Mouse (Mus musculus) urinary bladder, postnatal 10 days (tissue): ENCODE data around the gene Ada.

ENCODE experiments used
- DNase-seq: peaks from one replicate; pipeline ENCODE4 v3.0.0; 2022; ENCODE audit warnings: low spot score

The Ada gene

GRCm38 (mm10) chr2:163749647-163750611 is at the start of gene Ada:
Gene Ada, minus strand, starts transcription at chr2:163750239.
- no peak for DNase-seq

GRCm38 (mm10) chr2:163798411-163798810 is 48.4 kb upstream of the Ada start:
- DNase-seq: no peak

DNA sequence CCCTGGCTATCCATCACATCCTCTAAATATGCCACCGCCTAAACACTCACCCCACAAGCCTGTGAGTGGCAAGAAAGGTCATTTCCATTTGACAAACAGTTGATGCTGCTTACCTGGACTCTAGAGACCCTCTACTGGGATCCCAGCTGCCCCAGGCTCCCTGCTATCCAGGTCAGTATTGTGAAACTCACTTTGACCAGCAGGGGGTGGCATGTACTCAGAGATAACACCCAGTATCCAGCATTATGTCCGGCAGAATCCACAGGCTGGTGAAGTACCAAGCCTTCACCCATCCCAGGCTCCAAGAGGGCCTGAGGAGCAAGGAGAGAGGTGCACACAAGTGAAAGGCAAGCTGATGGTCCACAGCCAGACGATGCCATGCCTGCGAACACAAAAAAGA is 38.4 kb upstream of the Ada start:
- DNase-seq: no peak

DNA sequence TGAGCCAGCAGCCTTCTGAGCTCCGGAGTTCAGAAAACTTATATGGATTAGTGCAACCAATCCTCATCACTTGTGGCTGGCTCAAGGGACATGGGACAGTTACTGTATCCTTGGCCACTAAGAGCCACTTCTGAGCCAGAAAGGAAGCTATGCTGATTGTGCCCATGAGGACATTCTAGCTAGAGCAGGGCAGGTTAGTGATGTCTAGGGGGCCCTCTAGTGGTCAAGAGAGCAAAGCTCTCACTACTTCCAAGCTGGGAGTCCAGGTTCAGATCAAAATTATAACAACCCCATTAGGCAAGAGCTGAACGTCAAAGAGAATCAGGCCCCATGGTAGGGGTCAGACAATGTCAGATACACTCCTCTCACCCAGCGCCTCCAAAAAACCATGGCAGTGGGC is 37.7 kb upstream of the Ada start:
- no peak for DNase-seq

- DNase-seq: no peak
Observed at GRCm38 (mm10) chr2:163787086-163787485, 37.0 kb upstream of the Ada start.

DNA sequence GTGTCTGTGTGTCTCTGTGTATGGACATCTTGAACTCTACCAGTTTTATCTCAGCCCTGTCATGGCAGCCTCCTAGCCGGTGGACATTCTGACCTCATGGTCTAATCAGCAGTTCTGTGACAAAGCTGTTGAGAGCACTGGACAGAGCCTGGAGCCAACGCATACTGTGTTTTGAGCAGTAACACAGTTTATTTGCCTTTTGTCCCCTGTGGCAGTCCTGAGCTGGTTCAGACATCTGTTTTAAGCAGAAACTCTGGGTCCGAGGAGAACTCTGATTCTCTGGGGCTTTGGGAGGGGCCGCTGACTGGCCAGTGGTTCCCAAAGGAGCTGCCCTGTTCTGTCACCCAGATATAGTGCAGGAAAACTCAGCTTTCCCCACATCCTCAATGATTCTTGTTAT is 33.9 kb upstream of the Ada start:
- no peak for DNase-seq

DNA sequence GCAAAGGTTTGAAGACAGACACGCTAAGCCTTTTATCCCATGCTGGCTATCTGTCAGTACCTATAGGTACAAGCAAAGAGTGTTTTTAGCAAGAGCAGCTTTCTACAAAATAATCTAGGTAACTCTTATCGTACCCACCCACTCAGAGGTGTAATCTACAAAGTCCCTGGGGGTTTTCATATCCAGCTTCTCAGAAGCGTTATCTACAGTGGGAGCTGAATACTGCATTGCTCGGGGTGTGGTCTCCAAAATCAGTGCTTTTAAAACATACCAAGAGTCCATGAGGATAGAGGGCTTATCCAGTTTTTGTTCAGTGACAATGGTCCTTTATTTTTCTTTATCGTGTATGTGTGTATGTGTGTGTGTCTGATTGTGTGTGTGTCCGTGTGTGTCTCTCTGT is 33.3 kb upstream of the Ada start:
- no peak for DNase-seq

GRCm38 (mm10) chr2:163778896-163779295 is 28.9 kb upstream of the Ada start:
- no peak for DNase-seq

- no peak for DNase-seq
Observed at GRCm38 (mm10) chr2:163777061-163777460, 27.0 kb upstream of the Ada start.

GRCm38 (mm10) chr2:163776661-163777060 is 26.6 kb upstream of the Ada start:
- DNase-seq: no peak

DNA sequence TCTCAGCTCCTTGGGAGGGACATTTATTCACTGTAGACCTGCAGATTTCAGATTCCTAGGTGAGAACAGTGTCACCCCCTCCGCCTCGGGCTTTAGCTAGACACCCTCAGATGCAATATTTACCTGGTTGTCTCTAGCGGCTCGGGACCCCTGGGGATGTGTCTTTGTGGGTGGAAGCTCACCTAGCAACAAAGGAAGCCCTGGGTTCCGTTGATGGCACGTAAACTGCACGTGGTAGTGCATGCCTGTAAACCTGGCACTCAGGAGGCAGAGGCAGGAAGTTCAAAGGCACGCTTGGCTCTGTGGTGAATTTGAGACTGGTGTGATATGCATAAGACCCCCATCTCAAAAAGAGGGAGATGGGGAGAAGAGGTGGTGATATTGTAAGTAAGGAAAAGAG is 20.7 kb upstream of the Ada start:
- DNase-seq: no peak

GRCm38 (mm10) chr2:163766890-163767289 is 16.9 kb upstream of the Ada start:
- no peak for DNase-seq

DNA sequence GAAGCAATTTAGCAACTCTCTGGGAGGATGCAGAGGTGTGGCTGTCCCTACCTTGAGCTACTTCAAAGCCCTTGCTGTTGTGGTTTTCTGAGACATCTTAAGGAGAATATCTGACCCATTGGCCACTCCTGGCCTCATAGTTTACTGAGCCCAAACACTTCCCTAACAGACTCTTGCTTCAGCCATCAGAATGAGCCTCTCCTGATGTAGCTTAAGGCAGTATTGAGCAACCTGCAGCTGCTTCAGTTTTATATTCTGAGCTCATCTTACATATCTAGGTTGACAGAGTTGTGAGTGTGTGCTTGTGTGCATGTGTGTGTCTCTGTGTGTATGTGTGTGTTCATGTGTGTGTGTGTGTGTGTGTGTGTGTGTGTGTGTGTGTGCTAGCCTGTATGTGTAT is 16.2 kb upstream of the Ada start:
- no peak for DNase-seq

- DNase-seq: no peak
Observed at GRCm38 (mm10) chr2:163761402-163761801, 11.4 kb upstream of the Ada start.

GRCm38 (mm10) chr2:163760589-163760988 is 10.6 kb upstream of the Ada start:
- DNase-seq: no peak

GRCm38 (mm10) chr2:163758146-163758545 is 8.1 kb upstream of the Ada start:
- no peak for DNase-seq

DNA sequence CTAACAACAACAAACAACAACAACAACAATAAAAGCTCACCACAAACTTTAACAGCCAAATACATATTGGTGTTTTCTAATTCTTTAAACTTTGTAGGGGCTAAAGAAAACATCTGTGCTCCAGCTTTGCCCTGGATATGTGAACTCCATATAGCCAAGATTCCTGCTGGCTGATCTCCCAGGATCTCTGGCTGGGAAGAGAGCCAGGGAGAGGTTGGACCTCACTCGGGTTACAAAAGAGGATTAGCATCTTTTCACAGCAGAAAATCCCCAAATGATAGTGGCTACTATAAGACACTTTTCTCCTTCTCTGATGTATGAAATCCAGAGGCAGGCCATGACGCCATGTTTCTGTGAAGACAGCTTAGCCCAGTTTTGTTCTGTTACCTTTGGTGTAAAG is 6.7 kb upstream of the Ada start:
- DNase-seq: no peak

DNA sequence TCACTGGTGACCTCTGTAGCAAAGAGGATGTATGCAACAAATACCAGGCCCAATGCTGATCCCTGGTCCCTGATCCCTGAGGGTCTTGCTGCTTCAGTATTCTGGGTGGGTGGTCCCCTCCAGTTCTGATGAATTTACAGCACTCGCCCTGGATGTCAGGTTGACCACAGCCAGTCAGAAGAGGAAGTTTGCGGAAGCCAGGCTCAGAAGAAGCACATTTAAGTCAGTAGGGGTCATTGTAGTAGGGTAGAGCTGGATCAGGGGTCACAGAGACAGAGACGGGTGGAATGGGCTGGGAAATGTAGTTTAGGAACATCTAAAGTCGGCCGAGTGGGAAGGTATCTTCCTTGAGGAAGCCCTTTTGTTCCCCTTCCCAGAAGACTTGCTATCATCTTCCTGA is 4.2 kb upstream of the Ada start:
- DNase-seq: no peak

DNA sequence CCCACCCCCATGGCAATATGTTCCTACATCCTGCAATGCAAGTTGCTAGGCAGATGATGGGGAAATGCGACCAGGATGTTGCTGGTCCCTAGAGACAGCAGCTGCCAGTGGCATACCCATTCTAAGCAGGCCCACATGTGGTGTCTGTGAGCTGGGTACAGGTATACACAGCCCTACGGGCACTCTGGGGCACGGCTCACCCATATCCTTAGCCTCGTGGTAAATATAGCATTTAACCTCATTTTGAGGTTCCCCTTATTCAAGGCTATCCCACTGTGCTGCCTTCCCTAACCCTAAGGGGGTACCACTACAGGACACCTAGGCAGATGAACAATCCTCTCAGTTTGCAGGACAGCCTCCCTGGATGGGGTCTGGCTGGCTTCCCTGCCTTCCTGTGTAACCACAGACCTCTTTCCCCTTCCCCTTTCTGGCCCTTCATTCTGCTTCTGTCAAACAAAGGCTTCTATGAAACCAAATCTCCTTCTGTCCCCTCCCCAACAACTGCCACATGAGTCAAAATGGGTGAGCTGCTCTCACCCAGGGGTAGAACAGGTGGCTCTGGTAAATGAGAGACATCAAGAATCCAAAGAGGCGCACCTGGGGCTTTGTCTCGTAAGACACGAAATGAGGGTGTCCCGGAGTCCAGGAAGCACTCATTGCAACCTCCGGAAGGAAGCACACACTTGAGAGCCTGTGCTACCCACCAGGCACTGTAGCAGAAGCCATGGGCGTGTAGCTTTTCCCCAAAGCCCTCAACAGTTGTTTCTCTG is 5.1 kb downstream of the Ada start:
- DNase-seq: no peak

DNA sequence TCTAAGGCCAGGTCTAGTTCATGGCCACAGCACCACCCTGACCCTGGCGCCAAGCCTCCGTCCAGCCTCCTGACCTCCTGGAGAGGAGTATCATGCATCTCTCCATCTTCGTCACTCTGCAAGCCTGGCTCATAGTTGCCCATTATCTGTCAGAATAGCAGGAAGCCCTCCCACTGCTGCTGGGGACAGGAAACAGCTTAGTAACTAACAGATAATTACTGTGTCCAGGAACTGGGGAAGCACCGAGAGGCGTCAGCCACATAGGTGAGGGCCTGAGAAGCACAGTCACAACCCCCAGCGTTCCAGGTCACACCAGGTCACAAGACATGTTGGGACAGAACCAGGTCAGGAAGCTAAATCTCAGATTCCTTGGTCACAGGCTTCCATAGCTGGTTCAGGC is 6.7 kb downstream of the Ada start:
- no peak for DNase-seq

GRCm38 (mm10) chr2:163742656-163743055 is 7.4 kb downstream of the Ada start:
- no peak for DNase-seq

DNA sequence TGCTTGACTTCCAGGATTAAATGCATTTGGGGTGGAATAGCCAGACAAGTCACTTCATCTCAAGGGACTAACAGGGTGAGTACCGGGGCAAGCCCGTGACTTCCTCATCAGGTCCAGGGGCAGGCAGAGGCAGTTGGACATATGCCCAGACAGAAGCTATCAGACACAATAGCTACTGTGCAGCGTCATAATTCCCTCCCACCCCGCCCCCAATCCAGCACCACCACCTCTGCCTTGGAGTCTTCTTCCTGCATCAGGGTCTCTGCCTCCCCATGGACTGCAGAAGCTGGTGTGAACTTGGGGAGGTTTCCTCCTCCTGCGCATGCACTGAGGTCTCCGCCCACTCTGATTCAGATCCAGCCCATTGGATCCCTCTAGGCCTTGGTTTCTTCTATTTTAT is 14.1 kb downstream of the Ada start:
- no peak for DNase-seq

- DNase-seq: no peak
Observed at GRCm38 (mm10) chr2:163735163-163735562, 14.9 kb downstream of the Ada start.
